ENCODE assay signal across 7 mouse cellular contexts in genomic region chr10:7211696-7212482, GRCm38 (mm10). TPM values are rescaled to one million over a fixed set of nuclear protein-coding genes. Genes with fewer than 3 reads are reported as not detected.
DNase-seq lines count a peak whose midpoint lies in the region; ATAC-seq lines count a peak whose summit lies in the region.

TSS of gene Cnksr3 (minus strand) at chr10:7212237.

- DNase-seq in adrenal gland, postnatal 36 days, result peak; percentile 96 to 98
- DNase-seq in heart, adult 18-20 months, result peak; percentile 98 to 99
- peak; percentile 98 for DNase-seq in kidney, adult 18-20 months
- peak; percentile 97 for DNase-seq in limb, embryonic 10.5 days (ENCODE audit: low spot score)
- DNase-seq in skeletal muscle tissue, adult 2 months (ENCODE audit: low read depth, low spot score), result peak; percentile 88

- H3K9ac ChIP-seq in embryonic facial prominence, embryonic 12.5 days, result peak within 1 kb of the TSS; percentile 83
- H3K9ac ChIP-seq in midbrain, embryonic 12.5 days (replicated peaks), result peak within 1 kb of the TSS; percentile 72

- under 1% methylated on average over 74 of the region's 74 CpGs for WGBS in embryonic facial prominence, embryonic 12.5 days
- WGBS in limb, embryonic 10.5 days, result under 1% methylated on average over 74 of the region's 74 CpGs
- WGBS in midbrain, embryonic 12.5 days, result under 1% methylated on average over 74 of the region's 74 CpGs

- H3K36me3 ChIP-seq in embryonic facial prominence, embryonic 12.5 days, result no peaks in the 10 kb centered on the region
- H3K36me3 ChIP-seq in limb, embryonic 10.5 days, result 0 out of 2 replicates have a peak, but pooled peaks cover 12% of the 10 kb centered on the region
- H3K36me3 ChIP-seq in midbrain, embryonic 12.5 days, result no peaks in the 10 kb centered on the region

- no peaks in the 10 kb centered on the region for H3K27me3 ChIP-seq in embryonic facial prominence, embryonic 12.5 days
- no peaks in the 10 kb centered on the region for H3K27me3 ChIP-seq in limb, embryonic 10.5 days (ENCODE audit: low read depth, poor library complexity, severe bottlenecking)
- no peaks in the 10 kb centered on the region for H3K27me3 ChIP-seq in midbrain, embryonic 12.5 days

- H3K4me1 ChIP-seq in embryonic facial prominence, embryonic 12.5 days, result peaks cover 32% of the 10 kb centered on the region
- peaks cover 45% of the 10 kb centered on the region for H3K4me1 ChIP-seq in limb, embryonic 10.5 days
- peaks cover 18% of the 10 kb centered on the region; the same call in 1 of the 2 replicates for H3K4me1 ChIP-seq in midbrain, embryonic 12.5 days

- H3K4me3 ChIP-seq in embryonic facial prominence, embryonic 12.5 days, result peak within 1 kb of the TSS; percentile 70
- H3K4me3 ChIP-seq in limb, embryonic 10.5 days, result peak within 1 kb of the TSS; percentile 84
- H3K4me3 ChIP-seq in midbrain, embryonic 12.5 days, result peak within 1 kb of the TSS; percentile 66

- no peaks in the 10 kb centered on the region for H3K9me3 ChIP-seq in embryonic facial prominence, embryonic 12.5 days
- H3K9me3 ChIP-seq in limb, embryonic 10.5 days (replicated peaks), result no peaks in the 10 kb centered on the region
- H3K9me3 ChIP-seq in midbrain, embryonic 12.5 days, result no peaks in the 10 kb centered on the region

- peak within 1 kb of the TSS; percentile 79 for H3K4me2 ChIP-seq in embryonic facial prominence, embryonic 12.5 days (replicated peaks)
- peak within 1 kb of the TSS; percentile 87 for H3K4me2 ChIP-seq in midbrain, embryonic 12.5 days (replicated peaks)

- peak within 1 kb of the TSS; percentile 90 for H3K27ac ChIP-seq in embryonic facial prominence, embryonic 12.5 days
- H3K27ac ChIP-seq in limb, embryonic 10.5 days, result peak within 1 kb of the TSS; percentile 92
- peak within 1 kb of the TSS; percentile 65; the same call in 1 of the 2 replicates for H3K27ac ChIP-seq in midbrain, embryonic 12.5 days (replicated peaks)

- ATAC-seq in embryonic facial prominence, embryonic 12.5 days (ENCODE audit: insufficient number of reproducible peaks, insufficient read depth, low FRiP score, low TSS enrichment), result peak; percentile 87
- peak; percentile 87 for ATAC-seq in midbrain, embryonic 12.5 days (ENCODE audit: low FRiP score, low read depth)

RNA-seq across cellular contexts. Expression of gene Cnksr3, which starts in this region (rescaled TPM):
- total RNA-seq in adrenal gland, postnatal 36 days (2021), result 10 to 100 TPM; 12.7 to 14.3 TPM
- polyA plus RNA-seq in embryonic facial prominence, embryonic 12.5 days (2016; fragmentation: Nextera tagmentation; extraction: Ambion mirVana), result 10.9 and 12.7 TPM in 2 replicates
- total RNA-seq in heart, adult 18-20 months (2021), result 10 to 100 TPM; 32.7 to 33.7 TPM
- polyA plus RNA-seq in limb, embryonic 10.5 days (2016; fragmentation: Nextera tagmentation; extraction: Ambion mirVana), result 9.6 and 11.4 TPM in 2 replicates
- polyA plus RNA-seq in midbrain, embryonic 12.5 days (2016; fragmentation: Nextera tagmentation; extraction: Ambion mirVana), result 6.1 and 7.3 TPM in 2 replicates

Comparison
In these comparisons a context has a peak if more than half of its experiments do, and no peak if none do; other contexts are left out.
1. Peak in every context shown above with its lines: DNase-seq, ATAC-seq, H3K4me3 ChIP-seq and H3K27ac ChIP-seq.